Mouse (Mus musculus): ENCODE results near the gene Gpsm1. TPM values are rescaled to one million over a fixed set of nuclear protein-coding genes. Genes with fewer than 3 reads are reported as not detected.

Gpsm1 gene
- polyA plus RNA-seq, 1 experiment: 20.5 TPM

DNA sequence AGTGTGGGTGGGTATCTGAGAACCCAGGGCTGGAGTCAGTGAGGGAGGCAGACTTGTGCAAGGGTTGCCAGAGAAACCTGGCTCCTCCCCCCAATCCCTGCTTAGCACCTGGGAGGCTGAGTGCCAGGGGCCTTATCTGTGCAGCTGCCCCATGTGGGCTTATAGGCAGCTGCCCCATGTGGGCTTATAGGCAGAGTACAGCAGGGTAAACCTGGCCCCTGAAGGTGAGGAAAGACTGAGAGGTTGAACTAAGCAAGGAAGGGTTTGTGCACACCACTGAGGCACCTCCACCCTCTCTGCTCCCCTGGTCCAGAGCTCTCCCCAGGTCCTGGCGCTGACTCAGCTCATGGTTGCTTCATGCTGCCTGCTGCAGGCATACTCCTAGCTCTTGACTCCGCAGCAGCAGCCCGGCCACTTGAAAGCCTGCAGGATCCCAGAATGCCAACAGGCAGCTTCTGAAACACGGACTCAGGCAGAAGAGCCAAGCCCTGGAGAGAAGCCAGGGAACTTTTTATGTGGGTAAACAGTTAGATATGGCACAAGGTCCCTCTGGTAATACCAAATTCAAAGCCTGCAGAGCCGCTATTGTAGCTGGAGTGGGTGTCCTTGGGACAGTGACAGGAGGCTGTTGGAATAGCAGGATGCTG, 15.0 kb upstream of the Gpsm1 start:
- H3K4me1 ChIP-seq (ENCODE audit: control insufficient read depth, insufficient read depth, low read length): peaks cover 2% of the 10 kb centered on the region; the same call in 1 of the 2 replicates
- H3K27ac ChIP-seq (ENCODE audit: control insufficient read depth, insufficient read depth, low read depth, low read length): no peak overlapping the region
- H3K27me3 ChIP-seq (ENCODE audit: control insufficient read depth, insufficient read depth, low read length): no peaks in the 10 kb centered on the region

DNA sequence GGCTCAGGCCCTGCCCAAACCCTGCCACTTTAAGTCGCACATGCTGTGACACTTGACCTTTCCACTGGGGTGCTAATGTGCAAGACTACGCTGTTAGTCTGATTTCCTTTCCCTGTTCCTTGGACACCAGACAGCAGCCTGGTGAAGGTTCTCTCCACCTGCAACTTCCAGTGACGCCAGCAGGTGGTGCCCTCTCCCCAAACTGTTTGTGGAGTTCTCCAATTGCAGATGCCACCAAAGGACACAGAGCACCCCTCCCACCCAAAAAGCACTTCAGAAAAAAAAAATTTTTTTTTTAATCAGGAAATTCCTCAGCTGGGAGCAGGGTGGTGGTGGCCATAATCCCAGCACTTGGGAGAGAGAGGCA, 14.5 kb upstream of the Gpsm1 start:
- no peak overlapping the region for H3K4me3 ChIP-seq (ENCODE audit: control insufficient read depth, low read depth, low read length)
- peaks cover 2% of the 10 kb centered on the region; the same call in 1 of the 2 replicates for H3K4me1 ChIP-seq (ENCODE audit: control insufficient read depth, insufficient read depth, low read length)
- no peaks in the 10 kb centered on the region for H3K36me3 ChIP-seq (ENCODE audit: control insufficient read depth, insufficient read depth, low read length)
- H3K27me3 ChIP-seq (ENCODE audit: control insufficient read depth, insufficient read depth, low read length): no peaks in the 10 kb centered on the region
- no peak overlapping the region for H3K27ac ChIP-seq (ENCODE audit: control insufficient read depth, insufficient read depth, low read depth, low read length)
- TF ChIP-seq CTCF (IDR thresholded peaks at IDR 0.05; ENCODE audit: control insufficient read depth, insufficient read depth, insufficient replicate concordance, low read depth, low read length) (peak; percentile 77; the same call in 1 of the 2 replicates), POLR2A (IDR thresholded peaks at IDR 0.05; ENCODE audit: control insufficient read depth, low read depth, low read length) (no peak)

More for the DNA sequence above, 15.0 kb upstream of the Gpsm1 start:
- no peaks in the 10 kb centered on the region for H3K36me3 ChIP-seq (ENCODE audit: control insufficient read depth, insufficient read depth, low read length)
- TF ChIP-seq POLR2A (IDR thresholded peaks at IDR 0.05; ENCODE audit: control insufficient read depth, low read depth, low read length) (no peak), CTCF (IDR thresholded peaks at IDR 0.05; ENCODE audit: control insufficient read depth, insufficient read depth, insufficient replicate concordance, low read depth, low read length) (no peak)
- no peak overlapping the region for H3K4me3 ChIP-seq (ENCODE audit: control insufficient read depth, low read depth, low read length)

GRCm38 (mm10) chr2:26302005-26302503, 13.3 kb upstream of the Gpsm1 start:
- Histone ChIP-seq H3K27ac (ENCODE audit: control insufficient read depth, insufficient read depth, low read depth, low read length) (no peak overlapping the region), H3K4me1 (ENCODE audit: control insufficient read depth, insufficient read depth, low read length) (peaks cover 2% of the 10 kb centered on the region; the same call in 1 of the 2 replicates), H3K36me3 (ENCODE audit: control insufficient read depth, insufficient read depth, low read length) (no peaks in the 10 kb centered on the region), H3K4me3 (ENCODE audit: control insufficient read depth, low read depth, low read length) (no peak overlapping the region), H3K27me3 (ENCODE audit: control insufficient read depth, insufficient read depth, low read length) (no peaks in the 10 kb centered on the region)
- TF ChIP-seq CTCF (IDR thresholded peaks at IDR 0.05; ENCODE audit: control insufficient read depth, insufficient read depth, insufficient replicate concordance, low read depth, low read length) (no peak), POLR2A (IDR thresholded peaks at IDR 0.05; ENCODE audit: control insufficient read depth, low read depth, low read length) (no peak)

- H3K27me3 ChIP-seq (ENCODE audit: control insufficient read depth, insufficient read depth, low read length): no peaks in the 10 kb centered on the region
- TF ChIP-seq CTCF (IDR thresholded peaks at IDR 0.05; ENCODE audit: control insufficient read depth, insufficient read depth, insufficient replicate concordance, low read depth, low read length) (no peak), POLR2A (IDR thresholded peaks at IDR 0.05; ENCODE audit: control insufficient read depth, low read depth, low read length) (no peak)
- no peaks in the 10 kb centered on the region for H3K36me3 ChIP-seq (ENCODE audit: control insufficient read depth, insufficient read depth, low read length)
- H3K4me1 ChIP-seq (ENCODE audit: control insufficient read depth, insufficient read depth, low read length): peaks cover 2% of the 10 kb centered on the region; the same call in 1 of the 2 replicates
- no peak overlapping the region for H3K4me3 ChIP-seq (ENCODE audit: control insufficient read depth, low read depth, low read length)
- H3K27ac ChIP-seq (ENCODE audit: control insufficient read depth, insufficient read depth, low read depth, low read length): no peak overlapping the region
These were observed 10.6 kb upstream of the Gpsm1 start for GRCm38 (mm10) chr2:26304711-26305110.

DNA sequence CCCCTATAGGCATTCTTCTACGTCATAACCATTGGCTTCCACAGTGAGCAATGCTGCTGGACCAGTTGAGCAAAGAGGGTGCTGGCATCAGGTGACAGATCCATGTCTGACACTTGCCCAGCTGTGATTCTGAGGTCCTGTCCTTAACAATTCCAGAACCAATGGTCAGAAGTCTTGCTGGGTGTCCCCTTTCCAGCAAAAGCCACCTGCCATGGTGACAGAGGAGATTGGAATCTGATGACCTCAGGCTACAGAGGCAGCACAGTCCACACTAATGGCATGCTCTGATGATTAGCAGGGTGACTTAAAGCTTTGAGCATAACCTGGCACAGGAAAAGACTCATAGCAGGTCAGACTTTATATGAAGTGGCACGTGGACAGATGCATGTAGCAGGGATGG, 9.8 kb upstream of the Gpsm1 start:
- Histone ChIP-seq H3K27ac (ENCODE audit: control insufficient read depth, insufficient read depth, low read depth, low read length) (no peak overlapping the region), H3K27me3 (ENCODE audit: control insufficient read depth, insufficient read depth, low read length) (no peaks in the 10 kb centered on the region), H3K4me1 (ENCODE audit: control insufficient read depth, insufficient read depth, low read length) (no peaks in the 10 kb centered on the region), H3K36me3 (ENCODE audit: control insufficient read depth, insufficient read depth, low read length) (no peaks in the 10 kb centered on the region), H3K4me3 (ENCODE audit: control insufficient read depth, low read depth, low read length) (no peak overlapping the region)
- TF ChIP-seq POLR2A (IDR thresholded peaks at IDR 0.05; ENCODE audit: control insufficient read depth, low read depth, low read length) (no peak), CTCF (IDR thresholded peaks at IDR 0.05; ENCODE audit: control insufficient read depth, insufficient read depth, insufficient replicate concordance, low read depth, low read length) (no peak)

GRCm38 (mm10) chr2:26306702-26307101, 8.6 kb upstream of the Gpsm1 start:
- no peak for TF ChIP-seq CTCF (IDR thresholded peaks at IDR 0.05; ENCODE audit: control insufficient read depth, insufficient read depth, insufficient replicate concordance, low read depth, low read length)
- TF ChIP-seq POLR2A (IDR thresholded peaks at IDR 0.05; ENCODE audit: control insufficient read depth, low read depth, low read length): no peak

GRCm38 (mm10) chr2:26309739-26310138, 5.6 kb upstream of the Gpsm1 start:
- Histone ChIP-seq H3K36me3 (ENCODE audit: control insufficient read depth, insufficient read depth, low read length) (no peaks in the 10 kb centered on the region), H3K4me3 (ENCODE audit: control insufficient read depth, low read depth, low read length) (no peak overlapping the region), H3K27ac (ENCODE audit: control insufficient read depth, insufficient read depth, low read depth, low read length) (peak overlapping the region; percentile 43; the same call in 1 of the 2 replicates), H3K4me1 (ENCODE audit: control insufficient read depth, insufficient read depth, low read length) (peaks cover 8% of the 10 kb centered on the region), H3K27me3 (ENCODE audit: control insufficient read depth, insufficient read depth, low read length) (no peaks in the 10 kb centered on the region)
- TF ChIP-seq CTCF (IDR thresholded peaks at IDR 0.05; ENCODE audit: control insufficient read depth, insufficient read depth, insufficient replicate concordance, low read depth, low read length): no peak
- no peak for TF ChIP-seq POLR2A (IDR thresholded peaks at IDR 0.05; ENCODE audit: control insufficient read depth, low read depth, low read length)

More at GRCm38 (mm10) chr2:26306702-26307101, 8.6 kb upstream of the Gpsm1 start:
- Histone ChIP-seq H3K27ac (ENCODE audit: control insufficient read depth, insufficient read depth, low read depth, low read length) (no peak overlapping the region), H3K27me3 (ENCODE audit: control insufficient read depth, insufficient read depth, low read length) (no peaks in the 10 kb centered on the region), H3K4me3 (ENCODE audit: control insufficient read depth, low read depth, low read length) (no peak overlapping the region), H3K4me1 (ENCODE audit: control insufficient read depth, insufficient read depth, low read length) (no peaks in the 10 kb centered on the region; the same call in 1 of the 2 replicates), H3K36me3 (ENCODE audit: control insufficient read depth, insufficient read depth, low read length) (no peaks in the 10 kb centered on the region)

Measured in testis, adult 2 months (tissue).